Mouse (Mus musculus) B cell, adult 67 days (primary cell): ENCODE data around the gene Shbg. TPM values are rescaled to one million over a fixed set of nuclear protein-coding genes. Genes with fewer than 3 reads are reported as not detected.

ENCODE experiments used
- total RNA-seq, 2 experiments: library from RNA; stranded (reverse); gene quantifications; 4 replicates each; pipeline ENCODE4 v1.2.4; 2023

Shbg gene
- total RNA-seq = not detected

DNA sequence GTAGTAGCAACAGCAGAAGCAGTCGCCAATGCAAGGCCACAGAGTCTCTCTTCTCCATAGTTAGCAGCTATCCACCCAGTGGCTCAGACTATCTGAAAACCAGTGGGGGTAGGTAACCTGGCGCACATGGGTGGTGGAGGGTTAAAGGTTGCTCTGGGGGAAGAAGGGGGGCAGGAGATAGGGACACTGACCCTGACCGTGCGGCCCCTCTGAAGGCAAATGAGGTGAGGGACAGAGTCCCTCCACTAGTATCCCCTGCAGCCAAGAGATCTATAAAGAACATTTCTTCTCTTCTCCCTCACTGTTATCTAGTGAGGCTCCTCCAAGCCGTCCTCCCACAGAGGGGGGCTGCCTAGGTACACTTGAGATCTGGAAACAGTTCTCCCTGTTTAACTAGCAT lies at the start of gene Shbg:
Gene Shbg (minus strand): TSS at position 101 of the 400 bp plus-strand sequence.

DNA sequence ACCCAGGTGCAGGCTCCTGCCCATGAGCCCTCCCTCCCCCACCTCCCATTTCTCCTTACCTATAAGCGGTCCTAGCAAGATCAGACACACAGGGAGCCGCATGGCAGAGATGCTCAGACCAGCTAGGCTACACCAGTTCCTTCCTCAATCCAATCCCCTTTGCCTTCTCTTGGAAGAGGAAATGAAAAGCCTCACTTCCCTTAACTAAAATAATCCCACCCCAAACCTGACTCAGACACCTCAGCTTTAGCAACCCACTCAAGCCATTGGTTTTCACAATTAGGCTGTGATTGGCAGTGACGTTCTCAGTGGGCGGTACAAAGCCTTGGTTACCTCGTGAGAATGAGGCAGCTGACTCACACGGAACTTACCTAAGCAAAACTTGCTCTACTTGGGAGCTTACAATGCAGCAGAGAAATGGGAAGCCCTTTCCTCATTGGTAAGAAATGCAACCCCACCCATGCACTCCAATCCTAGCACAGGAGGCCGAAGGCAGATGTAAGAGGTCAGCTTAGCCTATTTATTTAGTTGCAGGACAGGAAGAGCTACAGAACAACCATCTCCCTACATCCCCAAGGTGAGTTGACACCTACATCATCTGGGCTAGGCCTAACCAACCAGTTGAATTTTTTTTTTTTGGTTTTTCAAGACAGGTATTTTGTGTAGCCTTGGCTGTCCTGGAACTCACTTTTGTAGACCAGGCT lies 48.4 kb upstream of the Shbg start, which contains the start of gene Cd68:
Gene Cd68 (minus strand): TSS at position 193 of the 704 bp plus-strand sequence.

DNA sequence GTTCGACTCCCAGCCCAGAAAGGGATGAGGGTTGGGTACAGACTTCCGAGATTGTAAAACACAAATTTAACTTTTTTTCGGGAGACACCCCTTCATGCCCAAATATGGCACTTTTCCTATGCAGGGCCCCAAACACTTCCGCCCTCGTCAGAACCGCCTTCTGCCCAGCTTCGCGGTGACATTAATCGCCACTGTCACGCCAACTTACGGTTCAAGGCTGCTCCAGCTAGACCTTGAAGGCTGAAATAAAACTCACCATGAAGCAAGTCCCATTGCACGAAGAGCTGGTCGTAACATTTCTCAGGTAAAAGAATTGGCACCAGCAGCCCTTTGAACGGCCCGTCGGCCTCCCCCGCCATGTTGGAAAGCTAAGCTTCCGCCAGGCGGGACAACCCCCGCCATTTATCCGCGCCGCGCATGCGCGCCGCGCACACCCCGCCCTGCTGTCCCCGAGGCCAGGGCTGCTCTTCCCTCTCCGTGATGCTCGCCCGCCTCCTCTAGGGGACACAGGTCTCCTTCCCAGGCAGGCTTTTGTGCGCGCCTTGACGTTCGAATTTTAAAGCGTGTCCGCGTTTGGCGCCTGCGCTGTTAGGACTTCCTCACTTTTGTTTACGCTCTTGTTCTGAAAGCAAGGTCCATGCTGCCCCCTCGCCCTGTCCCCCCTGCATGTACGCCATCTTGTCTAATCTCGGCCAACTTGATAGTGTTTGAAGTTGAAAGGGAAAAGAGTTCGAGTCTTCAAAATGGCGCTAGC lies 44.7 kb upstream of the Shbg start, which contains the start of gene Mpdu1:
Gene Mpdu1 (minus strand): TSS at position 430 of the 754 bp plus-strand sequence.

DNA sequence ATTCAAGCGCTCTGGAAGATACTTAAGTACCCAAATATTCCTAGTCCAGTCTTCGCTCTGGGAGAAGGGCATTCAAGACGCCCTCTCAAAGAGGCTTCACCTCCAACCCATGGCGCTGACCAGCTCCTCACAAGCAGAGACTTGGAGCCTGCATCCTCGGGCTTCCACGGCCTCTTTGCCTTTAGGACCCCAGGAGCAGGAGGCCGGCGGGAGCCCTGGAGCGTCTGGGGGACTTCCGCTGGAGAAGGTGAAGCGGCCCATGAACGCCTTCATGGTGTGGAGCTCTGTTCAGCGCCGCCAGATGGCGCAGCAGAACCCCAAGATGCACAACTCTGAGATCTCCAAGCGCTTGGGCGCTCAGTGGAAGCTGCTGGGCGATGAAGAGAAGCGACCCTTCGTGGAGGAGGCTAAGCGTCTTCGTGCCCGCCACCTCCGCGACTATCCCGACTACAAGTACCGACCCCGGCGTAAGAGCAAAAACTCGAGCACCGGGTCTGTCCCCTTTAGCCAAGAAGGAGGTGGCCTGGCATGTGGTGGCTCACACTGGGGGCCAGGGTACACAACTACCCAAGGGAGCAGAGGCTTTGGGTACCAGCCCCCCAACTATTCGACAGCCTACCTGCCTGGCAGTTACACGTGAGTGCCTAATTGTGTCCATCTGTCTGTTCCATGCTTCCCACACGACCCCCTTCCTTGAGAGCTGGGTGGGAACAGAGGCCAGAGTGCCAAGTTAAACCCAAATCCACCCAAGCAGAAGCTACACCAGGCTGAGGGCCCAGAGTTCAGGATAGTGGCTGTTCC lies 37.8 kb upstream of the Shbg start, which contains the start of gene Sox15:
Gene Sox15 (plus strand): TSS at position 51 of the 801 bp plus-strand sequence.

DNA sequence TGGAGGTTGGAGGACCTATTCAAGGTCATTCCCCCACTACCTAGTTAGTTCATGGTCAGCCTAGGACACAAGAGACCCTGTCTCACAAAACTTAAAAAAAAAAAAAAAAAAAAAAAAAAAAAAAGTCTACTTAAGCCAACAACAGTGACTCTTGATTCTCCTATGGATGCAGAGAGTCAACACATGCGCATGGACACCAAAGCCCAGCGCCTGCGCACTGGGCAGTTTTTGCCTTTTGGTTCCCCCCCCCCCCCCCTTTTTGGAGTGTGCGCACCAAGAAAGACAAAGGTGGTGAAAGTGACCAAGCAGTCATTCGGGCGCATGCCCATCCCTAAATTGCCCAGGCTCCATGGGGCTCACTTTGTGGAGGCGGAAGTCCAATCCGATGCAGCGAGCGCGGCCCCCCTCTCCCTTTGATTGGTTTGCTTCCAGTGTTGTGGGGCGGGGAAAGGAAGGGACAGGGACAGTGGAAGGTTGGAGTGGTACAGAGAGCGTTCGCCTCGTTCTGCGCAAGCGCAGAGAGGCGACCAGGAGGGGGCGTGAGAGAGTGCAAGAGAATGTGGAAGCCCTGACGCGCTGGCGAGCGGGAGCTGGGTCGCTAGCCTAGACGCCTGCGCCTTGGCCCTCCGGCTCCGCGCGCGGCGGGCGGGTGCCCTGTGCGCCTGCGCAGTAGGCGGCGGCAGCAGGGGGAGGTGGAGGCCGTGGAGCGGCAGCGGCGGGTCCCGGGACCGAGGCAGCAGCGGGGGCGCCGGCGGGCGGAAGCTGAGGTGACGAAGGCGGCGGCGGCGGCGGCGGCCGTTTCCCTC lies 14.8 kb upstream of the Shbg start, which contains the start of gene Fxr2:
Gene Fxr2 (plus strand): TSS at position 707 of the 806 bp plus-strand sequence.

DNA sequence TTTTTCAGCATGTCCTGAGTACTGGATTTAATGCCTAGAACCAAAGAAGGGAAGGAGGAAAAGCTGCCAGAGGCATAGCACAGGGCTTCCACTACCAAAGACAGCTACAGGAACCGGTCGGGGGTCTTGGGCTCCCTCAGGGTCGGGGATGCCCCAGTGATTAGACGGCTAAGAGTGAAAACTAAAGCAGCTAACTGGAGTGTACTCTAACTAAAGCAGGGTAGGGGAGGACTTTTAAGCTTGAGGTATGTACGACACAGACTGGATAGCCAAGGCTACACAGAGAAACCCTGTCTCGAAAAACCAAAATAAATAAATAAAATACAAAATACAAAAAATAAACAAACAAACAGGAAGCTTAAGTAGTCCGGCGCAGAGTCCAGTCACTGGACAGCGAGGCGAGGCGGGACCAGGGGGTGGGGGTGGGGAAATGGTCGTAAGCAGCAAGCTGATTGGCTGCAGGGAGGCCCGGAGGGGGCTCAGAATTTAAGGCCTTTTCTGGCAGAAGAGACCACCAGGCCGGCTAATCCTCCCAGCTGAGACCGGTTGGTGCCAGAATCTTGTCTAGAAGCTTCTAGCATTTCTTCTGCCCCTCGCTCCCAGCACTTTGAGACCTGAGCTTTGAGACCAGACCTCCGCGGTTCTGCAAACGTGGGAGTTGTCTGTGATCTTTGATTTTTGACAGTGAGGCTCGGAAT lies 4.0 kb upstream of the Shbg start, which contains the start of gene Sat2:
Gene Sat2 (plus strand): TSS at position 454 of the 698 bp plus-strand sequence.

DNA sequence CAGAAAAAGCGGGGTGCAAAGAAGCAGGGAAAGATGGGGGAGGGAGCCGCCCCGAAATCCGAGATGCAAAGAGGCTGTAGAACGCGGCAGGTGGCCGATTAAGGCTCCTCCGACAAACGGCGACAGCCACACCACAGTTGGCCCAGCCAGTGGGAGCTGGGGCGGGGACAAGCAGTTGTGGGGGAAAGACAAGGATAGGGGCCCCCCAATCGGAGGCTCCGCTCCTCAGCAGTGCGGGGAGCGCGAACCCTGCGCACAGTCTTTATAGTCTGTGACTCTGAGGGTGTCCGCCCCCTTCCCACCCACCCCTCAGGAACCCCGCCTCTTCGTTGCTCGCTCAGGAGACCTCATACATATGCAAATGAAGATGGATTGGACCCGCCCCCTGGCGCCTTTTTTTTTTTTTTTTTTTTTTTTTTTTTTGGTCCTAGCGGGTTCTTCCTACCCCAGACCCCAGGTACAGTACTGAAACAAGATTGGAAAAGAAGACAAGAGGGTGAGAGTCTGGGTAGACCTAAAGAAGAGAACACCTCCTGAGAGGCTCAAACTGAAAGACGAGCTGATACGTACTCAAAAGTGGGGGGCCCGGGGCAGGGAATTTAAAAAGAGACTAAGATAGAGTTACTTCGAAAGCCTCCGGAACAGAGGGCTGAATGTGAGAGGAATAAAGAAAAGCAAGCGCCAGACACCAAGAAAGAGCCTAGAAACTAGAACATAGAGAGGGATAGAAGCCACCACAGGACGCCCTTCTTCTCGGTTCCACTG lies 11.8 kb downstream of the Shbg start, which contains the start of gene Atp1b2:
Gene Atp1b2 (minus strand): TSS at position 217 of the 765 bp plus-strand sequence.

DNA sequence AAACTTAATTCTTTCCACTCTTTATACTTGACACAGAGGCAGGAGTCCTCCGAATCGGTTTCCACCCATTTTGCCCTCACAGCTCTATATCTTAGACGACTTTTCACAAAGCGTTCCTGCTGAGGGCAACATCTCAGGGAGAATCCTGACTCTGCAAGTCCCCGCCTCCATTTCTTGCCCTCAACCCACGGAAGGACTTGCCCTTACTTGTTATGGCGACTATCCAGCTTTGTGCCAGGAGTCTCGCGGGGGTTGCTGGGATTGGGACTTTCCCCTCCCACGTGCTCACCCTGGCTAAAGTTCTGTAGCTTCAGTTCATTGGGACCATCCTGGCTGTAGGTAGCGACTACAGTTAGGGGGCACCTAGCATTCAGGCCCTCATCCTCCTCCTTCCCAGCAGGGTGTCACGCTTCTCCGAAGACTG lies 37.6 kb downstream of the Shbg start, which contains the start of the genes Wrap53 and Trp53:
Gene Wrap53 (minus strand): TSS at position 165 of the 424 bp plus-strand sequence.
Gene Trp53 (plus strand): TSS at position 269 of the 424 bp plus-strand sequence.

Other genes with a start within 250 kb of the Shbg start
- 100 to 1,000 TPM; 359 to 384 TPM for gene Chd3, start 248.5 kb downstream of the Shbg start, total RNA-seq
- gene Naa38, start 222.4 kb downstream of the Shbg start, total RNA-seq = 10 to 100 TPM; 42.7 to 47.8 TPM
- 10 to 100 TPM; 39.3 to 44.3 TPM for gene Cyb5d1, start 222.3 kb downstream of the Shbg start, total RNA-seq
- 1 to 10 TPM; 6.2 to 6.9 TPM for gene Tmem88, start 219.7 kb downstream of the Shbg start, total RNA-seq
- 100 to 1,000 TPM; 195 to 244 TPM for gene Kdm6b, start 204.2 kb downstream of the Shbg start, total RNA-seq
- gene Dnah2, start 68.8 kb downstream of the Shbg start, total RNA-seq = not detected
- under 1 TPM; 0.61 to 0.95 TPM for gene Efnb3, start 57.7 kb downstream of the Shbg start, total RNA-seq
- gene Wrap53, start 37.6 kb downstream of the Shbg start, total RNA-seq = 10 to 100 TPM; 13.8 to 15.2 TPM
- 100 to 1,000 TPM; 143 TPM for gene Trp53, start 37.5 kb downstream of the Shbg start, total RNA-seq
- gene Atp1b2, start 12.0 kb downstream of the Shbg start, total RNA-seq = under 1 TPM in 1 of 2 experiments, not detected in 1; 0.75 TPM
- not detected for gene Sat2, start 4.1 kb upstream of the Shbg start, total RNA-seq
- 10 to 100 TPM; 88.3 to 96.6 TPM for gene Fxr2, start 15.1 kb upstream of the Shbg start, total RNA-seq
- gene Sox15, start 37.4 kb upstream of the Shbg start, total RNA-seq = under 1 TPM in 1 of 2 experiments, not detected in 1; 0.92 TPM
- gene Mpdu1, start 44.7 kb upstream of the Shbg start, total RNA-seq = 10 to 100 TPM; 60.2 to 64.5 TPM
- 10 to 100 TPM in 1 of 2 experiments, 1 to 10 TPM in 1; 7.9 to 12.1 TPM for gene Cd68, start 48.2 kb upstream of the Shbg start, total RNA-seq
- gene Eif4a1, start 54.5 kb upstream of the Shbg start, total RNA-seq = 100 to 1,000 TPM; 720 to 780 TPM
- 100 to 1,000 TPM; 134 to 139 TPM for gene Senp3, start 64.2 kb upstream of the Shbg start, total RNA-seq
- gene Tnfsf13, start 67.9 kb upstream of the Shbg start, total RNA-seq = not detected
- not detected for gene Tnfsf12, start 77.9 kb upstream of the Shbg start, total RNA-seq
- not detected for gene Tnfsfm13, start 78.2 kb upstream of the Shbg start, total RNA-seq
- 100 to 1,000 TPM; 254 to 255 TPM for gene Polr2a, start 140.7 kb upstream of the Shbg start, total RNA-seq
- not detected for gene Slc35g3, start 144.1 kb upstream of the Shbg start, total RNA-seq
- 10 to 100 TPM; 61.0 to 64.9 TPM for gene Zbtb4, start 148.0 kb upstream of the Shbg start, total RNA-seq
- gene Chrnb1, start 178.0 kb upstream of the Shbg start, total RNA-seq = 10 to 100 TPM; 10.5 to 13.5 TPM
- gene Fgf11, start 184.0 kb upstream of the Shbg start, total RNA-seq = under 1 TPM in 1 of 2 experiments, not detected in 1; 0.44 TPM
- gene Tmem102, start 187.7 kb upstream of the Shbg start, total RNA-seq = not detected
- not detected for gene Gm39566, start 197.4 kb upstream of the Shbg start, total RNA-seq
- gene Spem2, start 200.6 kb upstream of the Shbg start, total RNA-seq = not detected
- not detected for gene Spem1, start 204.3 kb upstream of the Shbg start, total RNA-seq
- gene Nlgn2, start 219.9 kb upstream of the Shbg start, total RNA-seq = under 1 TPM; 0.12 to 0.41 TPM
- gene Tmem256, start 220.6 kb upstream of the Shbg start, total RNA-seq = 10 to 100 TPM; 27.0 to 38.9 TPM
- gene Plscr3, start 228.5 kb upstream of the Shbg start, total RNA-seq = 10 to 100 TPM; 10.4 to 14.7 TPM
- gene Tnk1, start 240.8 kb upstream of the Shbg start, total RNA-seq = not detected